Mouse (Mus musculus) MN1 (cell line): ENCODE measurements around the gene Ralgapa1.
"Not testable (repeated sequence)": the region's sequence is repeated elsewhere in the genome, so short reads cannot be mapped to it uniquely, and the experiment has no call there.

ENCODE experiments used
- DNase-seq: peaks from one replicate; pipeline ENCODE4 v3.0.0-alpha.2; 2016; ENCODE audit warnings: low spot score

Gene Ralgapa1

GRCm38 (mm10) chr12:55800144-55800543 is 20.8 kb downstream of the Ralgapa1 start:
- no peak for DNase-seq

GRCm38 (mm10) chr12:55798745-55799144 is 22.2 kb downstream of the Ralgapa1 start:
- DNase-seq, result no peak

GRCm38 (mm10) chr12:55797103-55797502 is 23.9 kb downstream of the Ralgapa1 start:
- DNase-seq, result no peak

GRCm38 (mm10) chr12:55794485-55794884 is 26.5 kb downstream of the Ralgapa1 start:
- not testable (repeated sequence) for DNase-seq

DNA sequence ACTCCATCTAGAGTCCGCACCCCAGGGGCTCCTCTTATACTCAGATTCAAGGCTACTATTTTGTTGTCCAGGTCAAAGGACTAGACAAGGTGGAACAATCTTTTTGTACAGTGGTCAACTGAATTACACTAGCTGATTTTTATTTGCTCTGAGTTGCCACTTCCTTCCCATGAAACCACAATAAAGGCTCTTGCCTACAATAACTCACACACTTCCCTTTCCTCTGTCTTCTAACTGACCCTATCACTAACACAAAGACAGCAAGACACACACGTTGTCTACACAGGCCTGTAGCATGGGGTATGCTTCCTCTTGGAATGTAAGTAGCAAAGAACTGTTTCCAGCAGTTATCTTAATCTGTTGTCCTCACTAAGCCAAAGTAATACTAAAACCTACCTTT is 35.7 kb downstream of the Ralgapa1 start:
- DNase-seq, result no peak

DNA sequence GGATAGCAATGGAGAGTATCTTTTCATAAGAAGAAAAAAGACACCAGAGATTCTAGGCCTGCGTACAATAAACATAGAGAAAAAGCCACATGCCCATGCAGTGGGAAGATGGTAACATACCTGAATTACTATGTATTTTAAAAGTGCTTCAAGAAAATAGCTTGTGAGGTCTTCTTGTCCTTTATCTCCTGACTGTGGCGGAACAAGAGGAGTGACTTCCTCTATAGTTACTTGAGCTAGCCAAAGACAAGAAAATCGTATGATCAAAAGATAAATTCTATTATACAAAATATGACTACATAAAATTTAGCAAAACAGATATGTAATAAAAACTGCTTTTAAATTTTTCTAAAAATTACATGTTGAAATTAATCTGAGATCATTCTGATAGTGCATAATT is 38.3 kb downstream of the Ralgapa1 start:
- no peak for DNase-seq

DNA sequence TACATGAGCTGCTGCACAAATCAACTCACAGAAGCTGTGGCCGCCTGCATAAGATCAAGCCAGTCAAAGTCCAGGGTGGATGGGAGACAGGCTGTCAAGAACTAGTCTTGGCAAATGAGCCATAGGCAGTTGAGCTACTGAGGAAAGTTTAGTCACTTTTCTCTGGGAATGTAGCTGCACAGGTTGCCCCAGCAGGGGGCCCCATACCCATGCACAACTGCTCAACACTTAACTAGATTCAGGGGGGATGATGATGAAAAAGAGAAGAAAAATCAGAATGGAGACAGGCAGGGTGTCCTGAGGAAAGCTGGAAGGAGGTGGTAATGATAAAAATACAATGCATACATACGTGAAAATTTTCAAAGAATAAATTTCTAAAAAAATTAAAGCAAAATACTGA is 42.7 kb downstream of the Ralgapa1 start:
- no peak for DNase-seq

- no peak for DNase-seq
Measured at GRCm38 (mm10) chr12:55777356-55777755, 43.6 kb downstream of the Ralgapa1 start.

DNA sequence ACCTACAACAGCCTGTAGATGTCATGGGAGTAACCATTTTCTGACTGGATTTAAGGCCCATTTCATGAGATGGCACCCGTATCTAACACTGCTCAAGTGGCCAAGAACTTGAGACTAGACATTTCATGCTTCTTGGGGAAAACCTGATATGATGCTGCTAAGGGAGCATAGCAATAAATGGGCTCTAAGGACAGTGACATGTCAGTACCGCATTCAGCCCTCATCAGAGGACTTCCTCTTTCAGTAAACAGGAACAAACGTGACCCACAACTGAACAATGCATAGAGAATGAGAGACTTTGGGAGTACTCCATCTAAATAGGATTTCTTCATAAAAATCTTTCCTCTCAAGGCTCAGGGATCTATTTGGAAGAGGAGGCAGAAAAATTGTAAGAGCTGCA is 46.7 kb downstream of the Ralgapa1 start:
- DNase-seq, result no peak

- DNase-seq, result peak; percentile 62
Measured at GRCm38 (mm10) chr12:55720319-55720718, 100.6 kb downstream of the Ralgapa1 start.

DNA sequence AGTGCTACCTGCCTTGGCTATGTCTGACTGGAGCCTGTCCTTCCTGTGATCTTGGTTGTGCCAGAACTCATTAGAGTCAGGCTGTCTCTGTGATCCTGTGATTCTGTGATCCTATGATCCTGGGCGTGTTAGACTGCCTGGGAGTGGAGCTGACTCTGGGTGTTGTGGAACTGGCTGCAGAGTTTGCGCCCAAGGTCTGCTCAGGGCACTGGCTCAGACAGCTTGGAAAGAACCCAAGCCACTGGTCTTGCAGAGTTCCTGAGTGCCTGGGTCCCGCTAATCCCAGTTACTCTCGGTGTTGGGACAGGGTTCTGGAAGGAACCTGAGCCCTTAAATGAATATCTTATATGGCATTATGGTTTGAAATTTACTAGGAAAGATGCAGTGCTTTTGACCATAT is 115.1 kb downstream of the Ralgapa1 start:
- no peak for DNase-seq

- DNase-seq, result no peak
Measured at GRCm38 (mm10) chr12:55666699-55667098, 154.3 kb downstream of the Ralgapa1 start.

DNA sequence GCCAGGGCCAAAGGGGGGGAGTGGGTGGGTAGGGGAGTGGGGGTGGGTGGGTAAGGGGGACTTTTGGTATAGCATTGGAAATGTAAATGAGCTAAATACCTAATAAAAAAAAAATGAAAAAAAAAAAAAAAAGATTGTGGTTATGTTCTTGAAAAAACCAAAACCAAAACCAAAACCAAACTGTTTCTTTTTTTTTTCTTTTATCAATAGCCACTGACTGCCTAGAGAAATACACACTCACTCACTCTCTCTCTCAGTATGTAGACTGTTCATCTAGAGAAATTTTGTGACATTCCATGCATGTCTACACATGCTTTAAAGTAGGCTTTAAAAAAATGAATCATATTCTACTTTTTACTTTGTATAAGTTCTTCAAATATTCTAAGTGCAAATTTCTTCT is 157.8 kb downstream of the Ralgapa1 start:
- DNase-seq, result not testable (repeated sequence)

GRCm38 (mm10) chr12:55648011-55648525 is 172.9 kb downstream of the Ralgapa1 start:
- no peak for DNase-seq

- DNase-seq, result no peak
Measured at GRCm38 (mm10) chr12:55626711-55627110, 194.3 kb downstream of the Ralgapa1 start.

- DNase-seq, result no peak
Measured at GRCm38 (mm10) chr12:55623254-55623653, 197.7 kb downstream of the Ralgapa1 start.

DNA sequence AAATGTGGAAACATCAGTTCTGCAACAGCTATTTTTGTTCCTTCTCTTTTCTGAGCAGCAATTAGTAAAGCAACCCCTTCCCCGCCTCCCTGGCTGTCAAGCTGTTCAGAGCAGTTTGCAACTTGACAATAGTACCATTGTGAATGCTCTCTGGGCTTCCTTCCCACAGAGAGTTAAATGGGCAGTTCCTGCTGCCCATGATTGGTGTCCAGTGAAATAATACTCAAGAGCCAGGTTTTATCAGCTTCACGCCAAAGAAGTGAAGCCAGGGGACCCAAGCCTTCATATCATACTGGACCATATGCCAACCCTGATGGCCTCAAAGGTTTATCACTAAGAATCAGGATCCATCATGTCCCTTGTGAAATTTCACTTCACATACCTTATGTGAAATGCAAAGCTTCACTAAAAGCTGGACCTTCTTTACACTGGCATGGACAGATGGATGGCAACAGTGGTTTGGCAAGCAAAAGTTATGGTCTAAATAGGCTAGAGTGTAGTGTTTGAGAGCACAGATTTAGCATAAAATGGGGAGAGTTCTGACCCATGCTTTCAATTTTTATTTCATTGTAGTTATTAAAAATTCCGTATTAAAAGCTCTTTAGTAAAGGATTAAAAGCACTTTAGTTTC is 198.2 kb downstream of the Ralgapa1 start:
- DNase-seq, result no peak

DNA sequence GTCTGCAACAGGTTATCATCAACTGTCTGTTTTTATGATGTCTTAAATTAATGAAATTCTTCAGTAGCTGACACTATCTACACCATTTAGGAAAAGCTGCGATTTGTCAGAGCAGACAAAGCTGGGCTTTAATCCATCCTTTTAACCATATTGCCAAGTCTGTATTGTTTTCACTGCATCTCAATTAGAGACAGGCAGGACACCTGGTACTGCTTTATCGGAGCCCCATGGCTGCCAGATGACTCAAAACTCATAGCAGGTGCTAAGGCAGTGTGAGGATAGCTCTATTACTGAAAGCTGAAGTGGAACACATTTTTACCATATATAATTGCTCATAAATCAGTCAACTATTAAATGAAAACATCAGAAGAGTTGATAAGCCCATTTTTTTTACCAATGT is 200.6 kb downstream of the Ralgapa1 start:
- DNase-seq, result peak; percentile 62

- DNase-seq, result no peak
Measured at GRCm38 (mm10) chr12:55610812-55611211, 210.2 kb downstream of the Ralgapa1 start.

DNA sequence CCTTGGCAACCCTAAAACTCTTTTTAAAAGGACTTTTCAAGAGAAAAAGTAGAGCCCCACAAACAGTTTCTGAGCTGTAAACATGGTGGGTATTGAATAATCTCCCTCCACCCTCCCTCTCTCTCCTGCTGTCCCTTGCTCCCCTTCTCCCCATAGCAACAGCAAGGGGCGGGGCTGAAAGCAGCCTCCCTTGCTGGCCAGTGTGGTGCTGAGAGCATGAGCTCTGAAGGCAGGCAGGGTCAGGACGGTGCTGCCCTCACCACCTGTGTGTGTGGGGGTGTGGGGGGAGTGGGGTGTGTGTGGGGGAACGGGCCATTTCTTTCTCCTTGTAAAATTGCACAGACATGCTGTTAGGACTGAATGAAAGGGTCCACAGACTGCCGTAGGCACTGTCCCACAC is 213.1 kb downstream of the Ralgapa1 start:
- no peak for DNase-seq

- no peak for DNase-seq
Measured at GRCm38 (mm10) chr12:55604411-55604810, 216.6 kb downstream of the Ralgapa1 start.

DNA sequence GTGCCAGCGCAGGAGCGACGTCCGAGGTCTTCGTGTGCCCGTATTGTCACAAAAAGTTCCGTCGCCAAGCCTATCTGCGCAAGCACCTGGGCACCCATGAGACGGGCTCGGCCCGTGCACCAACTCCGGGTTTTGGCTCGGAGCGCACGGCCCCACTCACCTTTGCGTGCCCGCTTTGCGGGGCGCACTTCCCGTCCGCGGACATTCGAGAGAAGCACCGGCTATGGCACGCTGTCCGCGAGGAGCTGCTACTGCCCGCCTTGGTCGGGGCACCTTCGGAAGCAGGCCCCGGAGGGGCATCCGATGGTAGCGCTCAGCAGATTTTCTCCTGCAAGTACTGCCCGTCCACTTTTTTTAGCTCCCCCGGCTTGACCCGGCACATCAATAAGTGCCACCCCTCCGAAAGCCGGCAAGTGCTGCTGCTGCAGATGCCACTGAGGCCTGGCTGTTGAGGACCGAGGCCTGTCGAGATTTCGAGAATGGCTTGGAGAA is 220.4 kb downstream of the Ralgapa1 start:
- no peak for DNase-seq

DNA sequence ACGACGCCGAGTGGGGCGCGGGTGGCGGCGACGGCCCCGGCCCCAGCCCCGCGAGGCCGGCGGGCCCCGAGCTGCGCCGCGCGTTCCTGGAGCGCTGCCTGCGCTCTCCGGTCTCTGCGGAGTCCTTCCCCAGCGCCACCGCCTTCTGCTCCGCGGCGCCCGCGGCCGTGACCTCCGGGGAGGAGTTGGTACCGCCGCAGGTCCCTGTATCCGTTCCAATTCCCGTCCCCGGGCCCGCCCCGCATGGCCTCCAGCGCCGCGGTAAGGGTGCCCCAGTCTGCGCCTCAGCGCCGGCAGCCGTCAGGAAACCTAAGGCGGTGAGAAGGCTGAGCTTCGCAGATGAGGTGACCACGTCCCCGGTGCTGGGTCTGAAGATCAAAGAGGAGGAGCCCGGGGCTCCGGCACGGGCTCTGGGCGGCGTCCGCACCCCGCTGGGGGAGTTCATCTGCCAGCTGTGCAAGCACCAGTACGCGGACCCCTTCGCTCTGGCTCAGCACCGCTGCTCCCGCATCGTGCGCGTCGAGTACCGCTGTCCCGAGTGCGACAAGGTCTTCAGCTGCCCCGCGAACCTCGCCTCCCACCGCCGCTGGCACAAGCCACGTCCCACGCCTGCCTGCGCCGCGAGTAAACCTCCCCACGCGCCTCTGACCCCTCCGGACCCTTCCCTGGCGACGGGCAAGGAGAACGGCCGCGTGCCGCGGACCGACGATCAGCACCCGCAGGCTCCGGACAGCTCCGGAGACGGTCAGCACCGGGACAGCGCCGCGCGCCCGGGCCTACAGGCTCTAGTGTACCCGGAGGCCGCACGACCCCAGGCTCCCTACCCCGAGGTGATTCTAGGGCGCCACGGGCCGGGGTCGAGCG is 221.1 kb downstream of the Ralgapa1 start:
- no peak for DNase-seq
